ENCODE assay signal across 8 mouse cellular contexts in the genomic region with DNA sequence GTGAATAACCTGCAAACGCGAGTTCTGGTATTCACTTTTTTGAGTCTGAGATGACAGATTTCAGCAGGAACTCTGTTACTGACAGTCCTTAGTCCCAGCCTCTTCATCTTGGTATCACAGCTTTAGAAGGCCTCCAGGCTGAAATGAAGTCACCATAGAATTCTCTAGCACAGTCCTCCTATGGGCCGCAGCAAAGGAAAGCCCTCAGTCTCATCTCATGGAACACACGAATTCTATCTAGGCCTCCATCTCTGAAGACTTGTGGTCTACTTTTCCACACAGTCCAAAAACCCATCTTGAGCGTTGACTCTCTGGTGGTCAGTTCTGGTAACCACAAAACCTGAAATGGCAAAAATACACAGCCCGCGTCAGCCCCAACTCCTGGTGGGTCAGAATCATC. TPM values are rescaled to one million over a fixed set of nuclear protein-coding genes. Genes with fewer than 3 reads are reported as not detected.
A peak's percentile ranks its signal among the peaks of the same experiment; 100 is the strongest.
DNase-seq lines count a peak whose midpoint lies in the region; ATAC-seq and TF ChIP-seq lines count a peak whose summit lies in the region.
"Had no signal": no experiment of that assay in that cellular context is flagged by ENCODE, and none has a peak within 500 bp of the region (broad histone marks: within the 10 kb centered on the region; RNA-seq: fewer than 3 reads in every experiment).

No protein-coding gene starts in this region.

- no peak for DNase-seq in lung, embryonic 14.5 days
- DNase-seq in lung, adult 2 months = no peak
- DNase-seq in thymus, postnatal 4 days = no peak
- no peak for DNase-seq in cerebellum, adult 9-10 months
- DNase-seq: cerebellum, adult 11-12 months had no signal

- no peak for TF ChIP-seq POLR2A in lung, adult 2 months (IDR thresholded peaks at IDR 0.05; ENCODE audit: borderline replicate concordance, extremely low read depth, low read depth, low read length)

- H3K4me2 ChIP-seq in lung, embryonic 14.5 days = peak overlapping the region; percentile 69
- H3K4me2 ChIP-seq in forebrain, embryonic 16.5 days (ENCODE audit: low read length) = peak overlapping the region; percentile 79
- H3K4me2 ChIP-seq in limb, embryonic 12.5 days = peak overlapping the region; percentile 66
- peak overlapping the region; percentile 76 for H3K4me2 ChIP-seq in stomach, embryonic 16.5 days (ENCODE audit: low read depth, low read length)

- TF ChIP-seq CTCF in lung, embryonic 14.5 days (IDR thresholded peaks at IDR 0.05; ENCODE audit: low read depth) = no peak
- TF ChIP-seq CTCF in lung, adult 2 months (IDR thresholded peaks at IDR 0.05; ENCODE audit: insufficient read depth, low read length) = no peak

- H3K36me3 ChIP-seq in lung, embryonic 14.5 days (ENCODE audit: insufficient read depth) = peaks cover 14% of the 10 kb centered on the region
- H3K36me3 ChIP-seq in forebrain, embryonic 16.5 days (ENCODE audit: control insufficient read depth, insufficient read depth) = peaks cover 4% of the 10 kb centered on the region
- H3K36me3 ChIP-seq in limb, embryonic 12.5 days = peaks cover 19% of the 10 kb centered on the region
- no peaks in the 10 kb centered on the region for H3K36me3 ChIP-seq in stomach, embryonic 16.5 days (ENCODE audit: control insufficient read depth, insufficient read depth, low read length)

- no peaks in the 10 kb centered on the region for H3K9me3 ChIP-seq in lung, embryonic 14.5 days (ENCODE audit: low read depth, low read length)
- H3K9me3 ChIP-seq in forebrain, embryonic 16.5 days (ENCODE audit: control insufficient read depth, low read length) = no peaks in the 10 kb centered on the region
- no peaks in the 10 kb centered on the region for H3K9me3 ChIP-seq in limb, embryonic 12.5 days
- H3K9me3 ChIP-seq in stomach, embryonic 16.5 days (replicated peaks; ENCODE audit: control insufficient read depth, low read length) = no peaks in the 10 kb centered on the region

- H3K27ac ChIP-seq in lung, embryonic 14.5 days (ENCODE audit: low read depth) = peak overlapping the region; percentile 75
- peak overlapping the region; percentile 97 for H3K27ac ChIP-seq in forebrain, embryonic 16.5 days (ENCODE audit: low read length)
- peak overlapping the region; percentile 94 for H3K27ac ChIP-seq in limb, embryonic 12.5 days
- H3K27ac ChIP-seq in stomach, embryonic 16.5 days (ENCODE audit: low read length) = no peak overlapping the region

- 38% methylated on average over 7 of the region's 7 CpGs for WGBS in lung, embryonic 14.5 days
- 69% methylated on average over 7 of the region's 7 CpGs for WGBS in lung, adult 2 months
- 47% methylated on average over 7 of the region's 7 CpGs for WGBS in forebrain, embryonic 16.5 days
- WGBS in limb, embryonic 12.5 days = 66% methylated on average over 7 of the region's 7 CpGs
- 56% methylated on average over 7 of the region's 7 CpGs for WGBS in stomach, embryonic 16.5 days

- peak overlapping the region; percentile 70 for H3K9ac ChIP-seq in lung, embryonic 14.5 days
- peak overlapping the region; percentile 83 for H3K9ac ChIP-seq in forebrain, embryonic 16.5 days (replicated peaks; ENCODE audit: low read depth, low read length)
- H3K9ac ChIP-seq in limb, embryonic 12.5 days (replicated peaks) = peak overlapping the region; percentile 84
- peak overlapping the region; percentile 75 for H3K9ac ChIP-seq in stomach, embryonic 16.5 days (ENCODE audit: low read length)

- H3K4me3 ChIP-seq in lung, embryonic 14.5 days (ENCODE audit: low read depth, low read length) = peak overlapping the region; percentile 61
- no peak overlapping the region for H3K4me3 ChIP-seq in lung, adult 2 months (replicated peaks; ENCODE audit: extremely low read depth, low read depth, low read length)
- peak overlapping the region; percentile 68 for H3K4me3 ChIP-seq in forebrain, embryonic 16.5 days (replicated peaks; ENCODE audit: low read length)
- H3K4me3 ChIP-seq in limb, embryonic 12.5 days (replicated peaks) = peak overlapping the region; percentile 71
- H3K4me3 ChIP-seq in stomach, embryonic 16.5 days (replicated peaks; ENCODE audit: low read length) = peak overlapping the region; percentile 63

- ATAC-seq in lung, embryonic 14.5 days (ENCODE audit: insufficient read depth) = no peak
- ATAC-seq in forebrain, embryonic 16.5 days = no peak
- ATAC-seq in limb, embryonic 12.5 days (ENCODE audit: insufficient number of reproducible peaks, insufficient read depth, low FRiP score, low TSS enrichment, low read depth) = no peak
- no peak for ATAC-seq in stomach, embryonic 16.5 days (ENCODE audit: insufficient read depth, low FRiP score)

- H3K27me3 ChIP-seq in lung, embryonic 14.5 days (ENCODE audit: insufficient read depth, low read length) = no peaks in the 10 kb centered on the region
- no peaks in the 10 kb centered on the region for H3K27me3 ChIP-seq in forebrain, embryonic 16.5 days (replicated peaks; ENCODE audit: control insufficient read depth, insufficient read depth, low read length)
- H3K27me3 ChIP-seq in limb, embryonic 12.5 days = no peaks in the 10 kb centered on the region
- no peaks in the 10 kb centered on the region for H3K27me3 ChIP-seq in stomach, embryonic 16.5 days (ENCODE audit: control insufficient read depth, insufficient read depth, low read length)

- peaks cover 6% of the 10 kb centered on the region; the same call in 1 of the 2 replicates for H3K4me1 ChIP-seq in lung, embryonic 14.5 days (ENCODE audit: insufficient read depth)
- H3K4me1 ChIP-seq in lung, adult 2 months (ENCODE audit: control insufficient read depth, insufficient read depth, low read length) = no peaks in the 10 kb centered on the region; the same call in 1 of the 2 replicates
- peaks cover 25% of the 10 kb centered on the region for H3K4me1 ChIP-seq in forebrain, embryonic 16.5 days (replicated peaks; ENCODE audit: control insufficient read depth, insufficient read depth, low read length)
- peaks cover 13% of the 10 kb centered on the region for H3K4me1 ChIP-seq in limb, embryonic 12.5 days (replicated peaks)
- H3K4me1 ChIP-seq in stomach, embryonic 16.5 days (ENCODE audit: control insufficient read depth, insufficient read depth, low read length) = peaks cover 3% of the 10 kb centered on the region; the same call in 1 of the 2 replicates

RNA-seq across cellular contexts. Expression of a gene that starts 1.2 kb away (rescaled TPM):
- polyA plus RNA-seq in lung, embryonic 14.5 days (2014; fragmentation: Nextera tagmentation; extraction: Ambion mirVana) = 42.3 and 44.6 TPM in 2 replicates
- polyA plus RNA-seq in lung, adult 2 months (2012; rRNA removed) = 1.5 and 1.7 TPM in 2 replicates
- polyA plus RNA-seq in forebrain, embryonic 16.5 days (2015; fragmentation: Nextera tagmentation; extraction: Ambion mirVana) = 622 and 653 TPM in 2 replicates
- polyA plus RNA-seq in limb, embryonic 12.5 days (2016; fragmentation: Nextera tagmentation; extraction: Ambion mirVana) = 250 and 257 TPM in 2 replicates
- 62.5 and 63.1 TPM in 2 replicates for polyA plus RNA-seq in stomach, embryonic 16.5 days (2015; fragmentation: Nextera tagmentation; extraction: Ambion mirVana)

RNA-seq across cellular contexts. Expression of a gene that starts 12.4 kb away (rescaled TPM):
- 42.7 and 51.9 TPM in 2 replicates for polyA plus RNA-seq in lung, embryonic 14.5 days (2014; fragmentation: Nextera tagmentation; extraction: Ambion mirVana)
- polyA plus RNA-seq in lung, adult 2 months (2012; rRNA removed) = 9.0 and 15.5 TPM in 2 replicates
- 36.8 and 39.9 TPM in 2 replicates for polyA plus RNA-seq in forebrain, embryonic 16.5 days (2015; fragmentation: Nextera tagmentation; extraction: Ambion mirVana)
- 37.2 and 38.3 TPM in 2 replicates for polyA plus RNA-seq in limb, embryonic 12.5 days (2016; fragmentation: Nextera tagmentation; extraction: Ambion mirVana)
- polyA plus RNA-seq in stomach, embryonic 16.5 days (2015; fragmentation: Nextera tagmentation; extraction: Ambion mirVana) = 51.2 and 63.1 TPM in 2 replicates

RNA-seq across cellular contexts. Expression of a gene that starts 12.7 kb away (rescaled TPM):
- 43.4 and 48.2 TPM in 2 replicates for polyA plus RNA-seq in lung, embryonic 14.5 days (2014; fragmentation: Nextera tagmentation; extraction: Ambion mirVana)
- 3.2 and 5.1 TPM in 2 replicates for polyA plus RNA-seq in lung, adult 2 months (2012; rRNA removed)
- polyA plus RNA-seq in forebrain, embryonic 16.5 days (2015; fragmentation: Nextera tagmentation; extraction: Ambion mirVana) = 41.4 and 46.2 TPM in 2 replicates
- 54.0 and 56.8 TPM in 2 replicates for polyA plus RNA-seq in limb, embryonic 12.5 days (2016; fragmentation: Nextera tagmentation; extraction: Ambion mirVana)
- polyA plus RNA-seq in stomach, embryonic 16.5 days (2015; fragmentation: Nextera tagmentation; extraction: Ambion mirVana) = 38.2 and 41.9 TPM in 2 replicates

RNA-seq across cellular contexts. Expression of a gene that starts 27.8 kb away (rescaled TPM):
- 27.2 and 27.7 TPM in 2 replicates for polyA plus RNA-seq in lung, embryonic 14.5 days (2014; fragmentation: Nextera tagmentation; extraction: Ambion mirVana)
- polyA plus RNA-seq in lung, adult 2 months (2012; rRNA removed) = 16.3 and 20.5 TPM in 2 replicates
- polyA plus RNA-seq in forebrain, embryonic 16.5 days (2015; fragmentation: Nextera tagmentation; extraction: Ambion mirVana) = 19.4 and 20.9 TPM in 2 replicates
- polyA plus RNA-seq in limb, embryonic 12.5 days (2016; fragmentation: Nextera tagmentation; extraction: Ambion mirVana) = 28.2 and 29.4 TPM in 2 replicates
- polyA plus RNA-seq in stomach, embryonic 16.5 days (2015; fragmentation: Nextera tagmentation; extraction: Ambion mirVana) = 16.4 and 16.5 TPM in 2 replicates

RNA-seq across cellular contexts. Expression of a gene that starts 49.2 kb away (rescaled TPM):
- polyA plus RNA-seq in lung, embryonic 14.5 days (2014; fragmentation: Nextera tagmentation; extraction: Ambion mirVana) = 264 and 276 TPM in 2 replicates
- polyA plus RNA-seq in lung, adult 2 months (2012; rRNA removed) = 50.9 and 94.1 TPM in 2 replicates
- 189 and 203 TPM in 2 replicates for polyA plus RNA-seq in forebrain, embryonic 16.5 days (2015; fragmentation: Nextera tagmentation; extraction: Ambion mirVana)
- 259 and 269 TPM in 2 replicates for polyA plus RNA-seq in limb, embryonic 12.5 days (2016; fragmentation: Nextera tagmentation; extraction: Ambion mirVana)
- polyA plus RNA-seq in stomach, embryonic 16.5 days (2015; fragmentation: Nextera tagmentation; extraction: Ambion mirVana) = 211 and 239 TPM in 2 replicates

Comparison
In these comparisons a context has a peak if more than half of its experiments do, and no peak if none do; other contexts are left out.
1. RNA of a gene that starts 1.2 kb away (polyA plus RNA-seq): 622 to 653 TPM in forebrain, embryonic 16.5 days, 250 to 257 TPM in limb, embryonic 12.5 days, 62.5 to 63.1 TPM in stomach, embryonic 16.5 days and 42.3 to 44.6 TPM in lung, embryonic 14.5 days; 1.5 to 1.7 TPM in lung, adult 2 months; every median in the first group is over 10 times any median in the second.
2. Peak in every context shown above with its lines, with median percentiles within 50 percentile points of each other: H3K4me2 ChIP-seq and H3K9ac ChIP-seq.